Comparison of ENCODE assay signal across 15 mouse cellular contexts in genomic region chr11:72118630-72119029, GRCm38 (mm10). TPM values are rescaled to one million over a fixed set of nuclear protein-coding genes. Genes with fewer than 3 reads are reported as not detected.
"Had no signal": no experiment of that assay in that cellular context is flagged by ENCODE, and none has a peak within 500 bp of the region (broad histone marks: within the 10 kb centered on the region; RNA-seq: fewer than 3 reads in every experiment).

No protein-coding gene starts in this region.

- H3K27me3 ChIP-seq: neural tube, embryonic 15.5 days; stomach, embryonic 15.5 days had no signal

- H3K9ac ChIP-seq: neural tube, embryonic 15.5 days; stomach, embryonic 15.5 days had no signal

- H3K4me2 ChIP-seq: neural tube, embryonic 15.5 days; stomach, embryonic 15.5 days had no signal

- H3K9me3 ChIP-seq: neural tube, embryonic 15.5 days; stomach, embryonic 15.5 days had no signal

- H3K4me1 ChIP-seq: neural tube, embryonic 15.5 days; stomach, embryonic 15.5 days had no signal

- H3K4me3 ChIP-seq: neural tube, embryonic 15.5 days; stomach, embryonic 15.5 days had no signal

- H3K36me3 ChIP-seq: neural tube, embryonic 15.5 days; stomach, embryonic 15.5 days had no signal

- DNase-seq: right cerebral cortex, adult 18-20 months; right cerebral cortex, postnatal 14 days; right cerebral cortex, postnatal 25 days; right cerebral cortex, postnatal 4 days; spleen, adult 18-20 months; thymus, adult 18-20 months; thymus, adult 2 months; thymus, postnatal 14 days; thymus, postnatal 25 days; thymus, postnatal 36 days; thymus, postnatal 4 days had no signal

- H3K27ac ChIP-seq: neural tube, embryonic 15.5 days; stomach, embryonic 15.5 days; stomach, postnatal 0 days had no signal

RNA-seq across cellular contexts. Expression of gene Pitpnm3, which starts 16.9 kb away (rescaled TPM):
- total RNA-seq: neutrophil, adult 5-6 weeks had no signal
